Mouse (Mus musculus): ENCODE measurements around the gene Spink2.

- no peak for TF ChIP-seq POLR2A (IDR thresholded peaks at IDR 0.05; ENCODE audit: borderline replicate concordance, extremely low read depth, insufficient read depth, insufficient read length, poor library complexity, severe bottlenecking)
- TF ChIP-seq CTCF (IDR thresholded peaks at IDR 0.05; ENCODE audit: borderline replicate concordance, extremely low read depth, insufficient read depth, insufficient read length) = no peak
Observed at GRCm38 (mm10) chr5:77251656-77252055, 40.4 kb upstream of the Spink2 start.
